Mouse (Mus musculus): ENCODE measurements at regions not wholly inside any gene's neighbourhood (a gene's known extent, or its start where the extent isn't known, plus 50 kb on each side); places are given as distances from the start of the nearest gene placed in this dataset.

GRCm38 (mm10) chr17:88279656-88280055, 160.9 kb upstream of the Foxn2 start:
- TF ChIP-seq GATA1 (IDR thresholded peaks at IDR 0.05; ENCODE audit: low read length) (no peak), TAL1 (IDR thresholded peaks at IDR 0.05; ENCODE audit: low read length) (no peak)
